Mouse (Mus musculus) bone marrow macrophage, adult 2 months (primary cell): Measurements from ENCODE around the gene Slc7a8.

Source experiments
- CTCF ChIP-seq: IDR thresholded peaks from 2 replicates; pipeline ENCODE4 v1.5.1; 2012; ENCODE audit warnings: low read depth, mild to moderate bottlenecking, low read length, moderate library complexity
- POLR2A ChIP-seq: IDR thresholded peaks from 2 replicates; pipeline ENCODE4 v1.6.1; 2012; ENCODE audit warnings: mild to moderate bottlenecking, low read depth, low read length, borderline replicate concordance

GRCm38 (mm10) chr14:54703207-54703606, 78.5 kb downstream of the Slc7a8 start:
- TF ChIP-seq CTCF (no peak), POLR2A (no peak)
